Mouse (Mus musculus) E14TG2a.4 (cell line): ENCODE results near the gene Ugt1a7c.

Experiments used
- CTCF ChIP-seq: conservative IDR thresholded peaks from 2 replicates; pipeline ENCODE4 v1.5.1; 2014; ENCODE audit warnings: low read length
- NANOG ChIP-seq: IDR thresholded peaks from 2 replicates; pipeline ENCODE4 v1.6.1; 2014; ENCODE audit warnings: borderline replicate concordance, low read length, mixed read lengths

DNA sequence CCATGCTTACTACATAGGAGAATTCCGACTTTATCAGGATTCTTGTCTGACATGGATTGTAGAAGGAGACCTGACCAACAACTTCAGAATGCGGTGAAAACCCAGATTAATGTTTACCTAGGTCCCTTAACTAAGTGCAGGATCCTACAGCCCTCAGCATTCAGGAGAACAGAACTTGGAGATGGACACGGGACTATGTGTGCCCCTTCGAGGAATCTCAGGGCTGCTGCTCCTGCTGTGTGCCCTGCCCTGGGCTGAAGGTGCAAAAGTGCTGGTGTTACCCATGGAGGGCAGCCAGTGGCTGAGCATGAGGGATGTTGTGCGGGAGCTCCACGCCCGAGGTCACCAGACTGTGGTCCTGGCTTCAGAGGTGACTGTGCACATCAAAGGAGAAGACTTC, 105.6 kb downstream of the Ugt1a7c start, which contains the start of gene Ugt1a2:
- TF ChIP-seq CTCF, result no peak
- TF ChIP-seq NANOG, result no peak
